Mouse (Mus musculus) midbrain, embryonic 16.5 days (tissue): Measurements from ENCODE around the gene Spag6. TPM values are rescaled to one million over a fixed set of nuclear protein-coding genes. Genes with fewer than 3 reads are reported as not detected.

Experiments
- polyA plus RNA-seq: library from polyadenylated mRNA; unstranded; fragments of >200 nt; fragmentation: Nextera tagmentation; extraction: Ambion mirVana; gene quantifications from 2 replicates; pipeline ENCODE4 v1.2.1, GENCODE M21; 2015

Spag6 gene
- polyA plus RNA-seq, 1 experiment from 2014 or later: 0.10 TPM

Other genes with a start within 250 kb of the Spag6 start
- gene Commd3, start 21.6 kb upstream of the Spag6 start, polyA plus RNA-seq: 188 and 194 TPM in 2 replicates
- 19.4 and 21.0 TPM in 2 replicates for gene Bmi1, start 17.0 kb upstream of the Spag6 start, polyA plus RNA-seq